Mouse (Mus musculus): Measurements from ENCODE around the gene Trim2.

Trim2 gene

GRCm38 (mm10) chr3:84288931-84289330 lies 17.7 kb downstream of the Trim2 start:
- no peak for DNase-seq (ENCODE audit: low read depth, low spot score)

DNA sequence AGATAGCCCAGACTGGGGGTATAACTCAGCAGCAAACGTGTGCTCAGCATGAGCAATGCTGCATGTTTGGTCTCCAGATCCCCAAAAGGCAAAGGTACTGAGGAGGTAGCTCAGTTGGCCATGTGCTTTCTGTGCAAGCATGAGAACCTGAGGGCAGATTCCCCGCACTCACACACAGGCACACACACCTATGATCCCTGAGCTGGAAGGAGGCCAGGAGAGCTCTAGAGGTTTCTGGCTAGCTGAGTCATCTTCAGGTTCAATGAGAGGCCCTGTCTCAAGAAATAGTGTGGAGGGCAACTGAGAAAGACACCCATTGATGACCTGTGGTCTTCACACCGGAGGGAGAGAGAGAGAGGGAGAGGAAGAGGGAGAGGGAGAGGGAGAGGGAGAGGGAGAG lies 19.4 kb downstream of the Trim2 start:
- DNase-seq (ENCODE audit: low read depth, low spot score) = no peak

- no peak for DNase-seq (ENCODE audit: low read depth, low spot score)
Observed at GRCm38 (mm10) chr3:84286311-84286710, 20.4 kb downstream of the Trim2 start.

GRCm38 (mm10) chr3:84284796-84285195 lies 21.9 kb downstream of the Trim2 start:
- DNase-seq (ENCODE audit: low read depth, low spot score) = no peak

DNA sequence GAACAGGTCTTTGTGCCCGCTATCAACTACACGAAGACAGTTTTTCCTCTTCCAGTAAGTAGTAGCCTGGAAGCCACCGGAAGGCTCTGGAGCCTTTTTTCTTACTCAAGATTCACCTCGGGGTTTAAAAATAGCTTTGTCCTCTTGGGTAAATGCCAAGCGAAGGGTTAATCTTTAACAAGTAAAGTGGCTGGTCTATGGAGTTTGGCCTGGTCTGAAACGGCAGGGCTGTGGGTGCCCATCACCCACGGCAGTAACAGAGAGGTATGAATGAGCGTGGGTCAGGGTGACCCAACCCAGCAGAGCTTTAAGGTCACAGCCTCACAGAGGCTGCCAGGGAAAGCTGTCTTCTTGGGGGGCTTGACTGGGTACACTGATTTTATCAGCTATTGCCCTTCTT lies 23.2 kb downstream of the Trim2 start:
- DNase-seq (ENCODE audit: low read depth, low spot score) = no peak

DNA sequence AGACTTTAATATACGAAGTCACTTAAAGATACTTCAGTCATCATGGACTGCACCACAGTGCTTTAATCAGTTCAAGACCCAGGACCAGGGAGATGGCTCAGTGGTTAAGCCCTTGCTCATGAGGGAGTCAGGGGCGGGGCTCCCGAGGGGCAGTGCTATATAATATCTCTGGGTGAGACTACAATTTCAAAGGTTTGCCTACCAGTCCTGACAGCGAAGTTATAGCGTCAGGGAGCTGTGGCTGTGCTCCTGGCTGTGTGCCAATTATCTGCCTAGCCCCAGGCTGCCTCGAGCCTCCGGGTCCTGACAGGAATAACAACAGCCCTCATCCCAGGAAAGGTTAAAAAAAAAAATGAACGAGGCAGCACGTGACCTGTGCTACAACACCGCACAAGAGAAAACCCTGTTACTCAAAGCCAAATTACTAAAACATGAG lies 24.7 kb downstream of the Trim2 start:
- peak; percentile 40 for DNase-seq (ENCODE audit: low read depth, low spot score)

- DNase-seq (ENCODE audit: low read depth, low spot score) = no peak
Observed at GRCm38 (mm10) chr3:84278809-84279208, 27.9 kb downstream of the Trim2 start.

DNA sequence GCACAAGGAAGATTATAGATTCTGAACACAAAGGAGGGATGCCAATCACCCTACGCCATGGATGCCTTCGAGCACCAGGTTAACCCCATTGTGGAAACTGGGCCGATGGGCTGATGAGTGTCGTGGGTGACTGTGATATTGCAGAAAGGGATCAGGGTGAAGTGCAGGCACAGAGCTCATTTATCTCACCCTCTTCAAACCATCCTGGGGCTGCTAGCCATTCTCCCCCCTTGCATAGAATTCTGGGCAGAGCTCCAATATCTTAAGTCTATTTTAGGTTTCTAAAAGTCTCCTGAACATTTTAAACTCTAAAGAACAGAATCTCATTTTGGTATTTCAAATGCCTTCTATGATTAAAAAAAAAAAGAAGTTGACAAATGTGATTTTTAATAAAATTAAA lies 31.6 kb downstream of the Trim2 start:
- DNase-seq (ENCODE audit: low read depth, low spot score) = no peak

DNA sequence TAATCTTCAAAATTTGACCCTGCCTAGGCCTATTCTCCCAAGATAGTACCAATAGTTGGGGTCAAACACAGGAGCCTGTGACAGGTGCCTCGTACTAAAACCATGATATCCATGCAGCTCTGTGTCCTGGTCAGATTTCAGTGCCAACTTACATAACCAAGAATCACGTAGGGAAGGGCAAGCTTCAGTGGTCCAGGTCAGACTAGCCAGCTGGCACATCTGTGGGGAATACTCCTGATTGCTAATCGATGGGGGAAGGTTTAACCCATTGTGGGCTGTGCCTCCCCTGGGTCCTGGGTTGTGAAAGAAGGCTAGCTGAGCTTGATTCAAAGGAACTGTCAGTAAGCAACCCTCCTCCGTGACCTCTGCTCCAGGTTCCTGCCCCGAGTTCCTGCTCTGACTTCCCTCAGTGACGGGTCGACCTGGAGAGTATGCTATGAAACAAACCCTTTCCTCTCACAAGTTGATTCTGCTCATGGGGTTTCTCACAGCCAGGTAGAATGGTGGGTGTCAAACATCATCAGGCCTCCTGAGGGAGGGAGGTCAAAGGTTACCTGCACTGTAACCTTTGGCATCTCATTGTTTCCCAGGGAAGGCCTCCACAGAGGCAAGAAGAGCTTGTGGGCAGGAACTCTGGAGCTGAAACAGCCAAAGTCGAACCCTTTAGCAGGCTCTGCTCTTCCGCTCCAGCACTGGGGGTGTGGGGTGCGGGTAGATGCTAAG lies 34.2 kb downstream of the Trim2 start:
- no peak for DNase-seq (ENCODE audit: low read depth, low spot score)

- DNase-seq (ENCODE audit: low read depth, low spot score) = no peak
Observed at GRCm38 (mm10) chr3:84271794-84272193, 34.9 kb downstream of the Trim2 start.

DNA sequence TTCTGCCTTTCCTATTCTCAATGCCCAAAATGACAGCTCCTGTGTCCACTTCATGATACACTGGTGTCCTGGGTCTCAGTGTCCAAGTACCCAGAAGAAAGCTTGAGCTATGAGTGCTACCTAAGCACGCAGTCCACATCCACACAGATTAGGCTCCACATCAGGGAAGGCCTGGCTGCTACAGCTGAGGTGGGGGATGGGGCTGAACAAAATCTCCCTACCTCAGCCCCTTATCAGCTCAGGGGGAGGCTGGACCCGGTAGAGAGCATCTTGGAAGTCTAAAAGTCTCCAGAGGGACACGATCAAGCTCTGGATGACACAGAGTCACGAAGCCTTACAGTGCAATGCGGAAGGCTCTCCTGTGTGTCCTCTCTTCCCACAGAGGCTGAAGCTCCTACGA lies 35.6 kb downstream of the Trim2 start:
- no peak for DNase-seq (ENCODE audit: low read depth, low spot score)

DNA sequence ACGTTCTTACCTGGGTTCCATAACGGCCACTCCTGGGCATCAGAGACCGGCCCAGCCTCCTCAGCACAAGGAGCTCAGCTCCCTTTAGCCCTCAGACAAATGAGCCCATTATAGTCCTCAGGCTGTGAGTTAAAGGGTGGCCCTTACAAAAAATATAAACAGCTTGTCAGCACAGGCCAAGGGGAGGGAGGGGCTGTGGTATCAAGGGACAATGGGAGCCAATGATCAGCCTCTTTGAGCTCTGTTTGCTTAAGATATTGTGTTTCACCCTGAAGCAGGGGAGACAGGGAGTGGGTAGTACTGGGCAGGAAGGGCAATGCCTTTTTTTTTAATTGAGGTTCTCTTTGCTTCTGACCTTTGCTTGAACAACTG lies 36.1 kb downstream of the Trim2 start:
- DNase-seq (ENCODE audit: low read depth, low spot score) = no peak

GRCm38 (mm10) chr3:84269987-84270623 lies 36.6 kb downstream of the Trim2 start:
- DNase-seq (ENCODE audit: low read depth, low spot score) = peak; percentile 87

DNA sequence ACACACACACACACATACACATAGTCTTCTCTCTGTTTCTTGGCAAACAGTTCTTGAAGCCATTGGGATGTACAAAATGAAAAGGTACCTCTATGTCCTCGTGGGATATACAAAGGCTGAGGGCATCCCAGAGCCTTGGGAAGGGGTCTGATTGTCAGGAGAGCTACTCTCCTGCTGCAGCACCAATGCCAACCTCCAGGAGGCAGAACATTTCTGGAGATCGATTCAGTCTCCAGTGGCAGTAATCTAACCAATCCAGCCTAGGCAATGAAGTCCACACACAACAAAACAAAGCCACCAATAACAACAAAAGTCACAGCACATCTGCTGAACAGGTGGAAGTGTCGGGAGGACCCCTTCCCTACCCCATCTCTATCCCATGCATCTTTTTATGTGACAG lies 38.2 kb downstream of the Trim2 start:
- no peak for DNase-seq (ENCODE audit: low read depth, low spot score)

GRCm38 (mm10) chr3:84266391-84266931 lies 40.2 kb downstream of the Trim2 start:
- no peak for DNase-seq (ENCODE audit: low read depth, low spot score)

DNA sequence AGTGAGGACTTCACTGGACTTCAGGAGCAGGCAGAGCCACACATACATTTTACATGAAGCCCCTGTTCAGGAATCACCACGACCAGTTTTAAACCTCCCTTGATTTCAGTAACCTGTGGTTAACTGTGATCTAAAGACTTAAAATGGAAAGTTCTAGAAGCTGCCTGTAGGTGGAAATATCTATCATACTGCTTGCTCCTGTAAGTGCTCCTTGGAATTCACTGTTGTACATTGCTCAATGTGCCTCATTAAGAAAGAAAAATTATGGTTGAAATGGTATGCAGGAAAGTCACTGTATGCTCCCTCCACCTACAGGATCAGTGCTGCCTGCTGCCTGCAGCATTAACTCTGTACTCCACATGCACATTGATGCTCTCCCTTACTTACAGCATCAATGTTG lies 41.6 kb downstream of the Trim2 start:
- DNase-seq (ENCODE audit: low read depth, low spot score) = no peak

DNA sequence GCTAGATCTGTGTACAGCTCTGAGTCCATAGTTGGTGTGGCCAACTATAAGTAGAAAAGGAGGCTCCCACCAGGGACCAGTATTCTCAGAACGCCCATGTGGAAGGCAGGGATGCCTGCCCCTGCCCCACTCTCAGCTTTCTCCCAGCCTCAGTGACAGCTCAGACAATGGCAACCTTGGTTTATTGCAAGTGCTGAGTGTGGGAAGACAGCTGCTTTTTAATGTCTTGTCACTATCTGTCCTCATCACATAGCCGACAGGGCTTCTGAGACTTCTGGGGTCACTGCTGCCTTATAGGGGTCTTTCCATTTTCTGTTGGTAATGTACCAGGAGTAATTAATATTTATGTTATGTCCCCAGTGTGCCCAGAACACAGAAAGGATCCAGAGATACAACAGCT lies 42.3 kb downstream of the Trim2 start:
- no peak for DNase-seq (ENCODE audit: low read depth, low spot score)

GRCm38 (mm10) chr3:84262804-84263203 lies 43.9 kb downstream of the Trim2 start:
- no peak for DNase-seq (ENCODE audit: low read depth, low spot score)

DNA sequence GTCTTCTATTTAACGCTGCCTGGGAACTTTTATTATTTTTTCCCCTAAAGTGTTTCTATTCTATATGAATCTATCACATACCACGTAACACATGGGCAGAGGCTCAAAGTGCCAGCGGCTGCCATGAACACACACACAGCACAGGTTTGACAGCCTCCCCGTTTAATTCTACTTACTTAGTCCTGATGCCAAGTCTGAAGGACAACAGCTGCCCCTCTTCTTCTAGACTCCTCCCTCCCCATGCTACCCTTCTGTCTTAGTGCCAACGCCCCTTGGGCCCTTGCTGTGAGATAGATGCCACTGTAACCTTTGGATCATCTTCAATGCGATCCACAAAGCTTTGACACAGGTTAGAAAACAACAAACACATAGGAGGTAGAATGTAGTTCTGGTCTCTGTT lies 44.8 kb downstream of the Trim2 start:
- no peak for DNase-seq (ENCODE audit: low read depth, low spot score)

DNA sequence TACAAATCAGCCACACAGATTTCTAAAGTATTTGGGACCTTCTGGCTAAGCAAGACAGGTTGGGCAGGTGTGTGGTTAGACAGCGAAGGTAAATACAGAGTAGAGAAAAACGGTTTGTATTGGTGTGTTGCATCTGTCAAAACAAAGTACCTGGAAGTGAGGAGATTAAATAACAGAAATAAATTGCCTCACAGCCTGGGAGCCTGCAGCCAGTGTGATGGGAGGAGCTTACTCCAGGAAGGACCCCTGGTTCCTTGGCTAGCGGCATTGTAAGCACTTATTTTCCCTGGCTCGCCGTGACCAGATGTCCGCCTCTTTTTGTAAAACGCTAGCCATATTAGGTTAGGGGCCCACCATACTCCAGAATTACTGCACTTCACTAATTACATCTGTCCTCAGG lies 45.8 kb downstream of the Trim2 start:
- peak; percentile 38 for DNase-seq (ENCODE audit: low read depth, low spot score)

- no peak for DNase-seq (ENCODE audit: low read depth, low spot score)
Observed at GRCm38 (mm10) chr3:84260024-84260535, 46.6 kb downstream of the Trim2 start.

DNA sequence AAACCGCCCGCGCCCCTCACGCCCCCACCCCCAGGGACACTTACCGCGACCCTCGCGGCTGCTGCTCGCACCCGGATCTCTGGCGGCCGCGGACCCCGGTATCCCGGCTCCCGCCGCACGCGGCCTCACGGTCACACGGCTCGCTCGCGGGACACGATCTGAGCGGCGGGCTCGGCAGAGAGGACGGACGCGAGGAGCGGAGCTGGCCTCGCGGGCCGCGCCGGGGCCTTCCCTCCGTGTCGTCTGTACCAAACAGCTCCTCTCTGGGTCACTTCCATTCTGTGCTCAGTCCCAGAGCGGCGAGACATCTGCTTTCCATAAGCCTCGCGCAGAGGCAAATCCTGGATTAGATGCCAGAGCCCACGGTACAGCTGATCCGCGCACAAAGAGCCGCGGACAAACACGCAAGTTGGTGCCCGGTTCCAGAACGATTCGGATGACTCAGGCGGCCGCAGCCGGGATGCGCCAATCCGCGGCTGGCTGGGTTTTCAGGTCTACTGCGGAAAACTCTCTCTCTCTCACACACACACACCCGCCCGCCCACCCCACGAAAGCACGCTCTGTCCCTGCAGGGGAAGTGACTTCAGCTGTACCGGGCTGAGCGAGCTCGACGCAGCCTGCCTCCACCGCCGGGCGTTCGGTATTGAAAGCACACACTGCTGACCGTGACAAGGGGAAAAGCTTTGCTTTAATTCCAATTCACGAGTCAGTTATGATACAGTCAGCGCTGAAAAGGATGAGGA lies 47.2 kb downstream of the Trim2 start:
- DNase-seq (ENCODE audit: low read depth, low spot score) = peak; percentile 57

Data from forelimb bud, embryonic 11.5 days (tissue).